Mouse (Mus musculus) myocyte (in vitro differentiated cells): ENCODE data around the gene Hspa1b. TPM values are rescaled to one million over a fixed set of nuclear protein-coding genes. Genes with fewer than 3 reads are reported as not detected.

Source experiments
- H3K27me3 ChIP-seq: one replicate; pipeline ENCODE4 v1.6.1; 2011; ENCODE audit not compliant: control insufficient read depth, insufficient read depth, insufficient read length
- H3K36me3 ChIP-seq: one replicate; pipeline ENCODE4 v1.6.1; 2011; ENCODE audit not compliant: control insufficient read depth, insufficient read depth
- H3K4me2 ChIP-seq: one replicate; pipeline ENCODE4 v1.6.1; 2011; ENCODE audit warnings: low read depth, control low read depth
- H3K4me3 ChIP-seq: one replicate; pipeline ENCODE4 v1.5.1; 2011; ENCODE audit warnings: mild to moderate bottlenecking, control low read depth, moderate library complexity
- H3K79me2 ChIP-seq: one replicate; pipeline ENCODE4 v1.6.1; 2011; ENCODE audit not compliant: control insufficient read depth, insufficient read depth
- H3ac ChIP-seq: one replicate; pipeline ENCODE4 v1.6.1; 2011; ENCODE audit not compliant: control insufficient read depth, insufficient read length
- CEBPB ChIP-seq: IDR thresholded peaks from 2 replicates; pipeline ENCODE4 v1.6.1; 2011; ENCODE audit warnings: mild to moderate bottlenecking, moderate library complexity; ENCODE audit not compliant: poor library complexity, insufficient read depth, severe bottlenecking
- E2F4 ChIP-seq: IDR thresholded peaks from one replicate; pipeline ENCODE4 v1.6.1; 2011; ENCODE audit warnings: mild to moderate bottlenecking, control low read depth, moderate library complexity; ENCODE audit not compliant: insufficient read depth
- MAX ChIP-seq: IDR thresholded peaks from one replicate; pipeline ENCODE4 v1.6.1; 2011; ENCODE audit warnings: low read depth, mild to moderate bottlenecking, control low read depth
- MYOD1 ChIP-seq, 3 experiments: IDR thresholded peaks; one replicate each; pipeline ENCODE4 v1.6.1; 2011; ENCODE audit warnings: control low read depth in 2 of 3, low read depth in 2 of 3, mild to moderate bottlenecking in 2 of 3, moderate library complexity in 1 of 3; ENCODE audit not compliant: insufficient read length in 2 of 3, control insufficient read depth in 1 of 3
- MYOG ChIP-seq, 3 experiments: IDR thresholded peaks; one replicate each; pipeline ENCODE4 v1.6.1; 2011; ENCODE audit warnings: control low read depth in 2 of 3, low read depth in 2 of 3, mild to moderate bottlenecking in 2 of 3; ENCODE audit not compliant: insufficient read length in 2 of 3, control insufficient read depth in 1 of 3, insufficient read depth in 1 of 3
- POLR2A ChIP-seq: IDR thresholded peaks from one replicate; pipeline ENCODE4 v1.6.1; 2011; ENCODE audit warnings: low read depth, mild to moderate bottlenecking, control low read depth, moderate library complexity; ENCODE audit not compliant: insufficient read length
- POLR2AphosphoS2 ChIP-seq: IDR thresholded peaks from one replicate; pipeline ENCODE4 v1.6.1; 2011; ENCODE audit warnings: low read depth, control low read depth; ENCODE audit not compliant: insufficient read length
- REST ChIP-seq: IDR thresholded peaks from one replicate; pipeline ENCODE4 v1.6.1; 2011; ENCODE audit warnings: mild to moderate bottlenecking, control low read depth, moderate library complexity; ENCODE audit not compliant: insufficient read depth, insufficient read length
- SRF ChIP-seq: IDR thresholded peaks from one replicate; pipeline ENCODE4 v1.6.1; 2011; ENCODE audit warnings: low read depth; ENCODE audit not compliant: control insufficient read depth, insufficient read length
- TCF12 ChIP-seq: IDR thresholded peaks from one replicate; pipeline ENCODE4 v1.6.1; 2011; ENCODE audit warnings: mild to moderate bottlenecking, control low read depth; ENCODE audit not compliant: poor library complexity, insufficient read depth, severe bottlenecking
- TCF3 ChIP-seq: IDR thresholded peaks from one replicate; pipeline ENCODE4 v1.6.1; 2011; ENCODE audit warnings: low read depth, control low read depth; ENCODE audit not compliant: insufficient read length
- USF1 ChIP-seq: IDR thresholded peaks from one replicate; pipeline ENCODE4 v1.6.1; 2011; ENCODE audit warnings: low read depth, mild to moderate bottlenecking, control low read depth, moderate library complexity
- polyA plus RNA-seq: library from polyadenylated mRNA; unstranded; fragments of >200 nt; fragmentation: generic; extraction: Trizol; gene quantifications from one replicate; pipeline ENCODE4 v1.2.1, GENCODE M21; 2012; ENCODE audit warnings: missing spikeins

The Hspa1b gene
- polyA plus RNA-seq, 1 experiment: 7.3 TPM

DNA sequence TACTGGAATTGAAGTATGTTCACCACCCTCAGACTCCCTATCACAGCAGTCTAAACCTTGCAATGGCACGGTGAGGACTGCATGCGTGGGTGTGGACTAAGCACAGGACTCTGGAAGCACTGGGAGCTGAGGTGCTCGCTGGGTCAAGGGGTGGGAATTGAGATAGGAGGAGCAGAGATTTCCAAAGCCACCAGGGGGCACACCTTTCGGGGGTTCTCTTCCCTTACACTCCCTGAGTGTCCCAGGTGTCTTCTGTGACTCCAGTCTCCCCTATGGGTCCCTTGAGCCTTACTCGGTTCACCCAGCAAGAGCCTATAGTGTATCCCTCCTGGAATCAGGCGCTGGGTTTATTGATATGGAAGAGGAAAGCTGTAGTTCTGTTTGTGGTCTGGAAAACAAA is 36.1 kb downstream of the Hspa1b start:
- H3K4me3 ChIP-seq: no peak overlapping the region
- no peaks in the 10 kb centered on the region for H3K36me3 ChIP-seq
- no peak overlapping the region for H3K4me2 ChIP-seq
- no peaks in the 10 kb centered on the region for H3K79me2 ChIP-seq
- no peak overlapping the region for H3ac ChIP-seq
- no peaks in the 10 kb centered on the region for H3K27me3 ChIP-seq
- TF ChIP-seq MYOG (IDR thresholded peaks at IDR 0.05; ENCODE audit: control insufficient read depth in 1 of 3, insufficient read depth in 1 of 3, insufficient read length in 2 of 3, low read depth in 2 of 3) (no peak), TCF3 (no peak), CEBPB (no peak), MAX (no peak), POLR2AphosphoS2 (no peak), TCF12 (no peak), E2F4 (no peak), MYOD1 (IDR thresholded peaks at IDR 0.05; ENCODE audit: control insufficient read depth in 1 of 3, insufficient read length in 2 of 3, low read depth in 2 of 3) (no peak), SRF (no peak), POLR2A (no peak), REST (no peak)

DNA sequence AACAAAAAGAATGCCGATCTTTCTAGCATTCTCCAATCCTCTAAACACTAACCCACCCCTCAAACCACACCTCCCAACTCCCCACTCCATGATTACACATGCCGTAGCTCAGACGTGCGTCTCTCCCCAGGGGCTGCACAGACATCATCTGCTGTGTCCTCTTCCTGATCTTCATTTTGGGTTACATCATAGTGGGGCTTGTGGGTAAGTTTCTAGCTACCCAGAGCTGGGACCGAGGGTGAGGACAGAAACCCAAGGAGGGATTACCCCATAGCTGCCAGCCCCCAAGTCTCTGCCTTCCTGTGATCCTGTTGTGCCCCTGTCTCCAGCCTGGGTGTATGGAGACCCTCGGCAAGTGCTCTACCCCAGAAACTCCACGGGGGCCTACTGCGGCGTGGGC is 41.9 kb downstream of the Hspa1b start:
- Histone ChIP-seq H3K36me3 (peaks cover 4% of the 10 kb centered on the region), H3K27me3 (no peaks in the 10 kb centered on the region), H3K79me2 (no peaks in the 10 kb centered on the region), H3K4me3 (no peak overlapping the region), H3ac (no peak overlapping the region), H3K4me2 (peak overlapping the region; percentile 25)
- no peak for TF ChIP-seq MAX

DNA sequence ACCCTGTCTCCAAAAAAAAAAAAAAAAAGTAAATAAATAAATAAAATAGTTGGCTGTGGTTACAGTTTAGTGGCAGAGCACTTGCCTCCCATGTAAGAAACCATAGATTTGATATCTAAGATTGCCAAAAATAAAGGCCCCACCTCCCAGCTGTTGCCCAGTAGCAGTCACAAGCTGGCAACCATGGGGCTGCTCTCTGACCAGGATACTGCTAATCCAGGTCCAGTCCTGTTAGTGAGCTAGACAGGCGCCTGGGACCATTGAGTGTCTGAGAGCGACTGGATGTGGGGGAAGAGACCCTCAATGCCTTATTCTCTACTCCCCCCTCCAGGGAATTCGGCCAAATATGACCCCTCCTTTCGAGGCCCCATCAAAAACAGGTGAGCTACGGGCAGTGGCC is 42.7 kb downstream of the Hspa1b start:
- Histone ChIP-seq H3ac (no peak overlapping the region), H3K4me3 (no peak overlapping the region), H3K27me3 (no peaks in the 10 kb centered on the region), H3K4me2 (peak overlapping the region; percentile 25), H3K79me2 (no peaks in the 10 kb centered on the region), H3K36me3 (peaks cover 11% of the 10 kb centered on the region)
- TF ChIP-seq MAX: no peak
- peak; percentile 45 to 80 (median 53) for TF ChIP-seq MYOG (IDR thresholded peaks at IDR 0.05; ENCODE audit: control insufficient read depth in 1 of 3, insufficient read depth in 1 of 3, insufficient read length in 2 of 3, low read depth in 2 of 3)
- TF ChIP-seq MYOD1 (IDR thresholded peaks at IDR 0.05; ENCODE audit: control insufficient read depth in 1 of 3, insufficient read length in 2 of 3, low read depth in 2 of 3): peak in 2 of 3 experiments; percentile 43 to 70

DNA sequence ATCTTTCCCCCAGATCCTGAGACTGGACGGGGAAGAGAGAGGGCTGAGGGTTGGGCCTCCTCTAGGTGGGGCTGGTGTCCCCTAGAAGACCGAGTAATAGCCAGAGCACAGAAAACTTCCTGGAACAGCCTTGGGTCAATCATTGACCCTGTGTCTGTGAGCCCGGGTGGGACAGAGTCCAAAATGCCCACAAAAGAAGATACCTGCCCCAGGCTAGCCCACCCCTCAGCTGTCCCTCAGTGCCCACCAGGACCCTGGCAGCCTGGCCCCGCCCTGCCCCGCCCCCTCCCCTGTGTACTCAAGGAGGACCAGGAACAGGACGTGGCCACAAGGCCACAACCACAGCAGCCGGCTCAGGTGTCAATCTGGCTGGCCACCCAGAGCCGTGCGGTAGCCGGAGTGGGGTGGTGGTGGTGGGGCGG is 43.6 kb downstream of the Hspa1b start:
- Histone ChIP-seq H3K27me3 (no peaks in the 10 kb centered on the region), H3ac (no peak overlapping the region), H3K4me2 (peak overlapping the region; percentile 50), H3K36me3 (peaks cover 11% of the 10 kb centered on the region), H3K4me3 (no peak overlapping the region), H3K79me2 (no peaks in the 10 kb centered on the region)
- TF ChIP-seq USF1 (no peak), CEBPB (no peak), POLR2AphosphoS2 (no peak), TCF3 (no peak), MAX (no peak), TCF12 (no peak), POLR2A (no peak), REST (no peak), E2F4 (no peak), SRF (no peak), MYOG (IDR thresholded peaks at IDR 0.05; ENCODE audit: control insufficient read depth in 1 of 3, insufficient read depth in 1 of 3, insufficient read length in 2 of 3, low read depth in 2 of 3) (peak in 2 of 3 experiments; percentile 36 to 72), MYOD1 (IDR thresholded peaks at IDR 0.05; ENCODE audit: control insufficient read depth in 1 of 3, insufficient read length in 2 of 3, low read depth in 2 of 3) (peak in 1 of 3 experiments; percentile 46)

DNA sequence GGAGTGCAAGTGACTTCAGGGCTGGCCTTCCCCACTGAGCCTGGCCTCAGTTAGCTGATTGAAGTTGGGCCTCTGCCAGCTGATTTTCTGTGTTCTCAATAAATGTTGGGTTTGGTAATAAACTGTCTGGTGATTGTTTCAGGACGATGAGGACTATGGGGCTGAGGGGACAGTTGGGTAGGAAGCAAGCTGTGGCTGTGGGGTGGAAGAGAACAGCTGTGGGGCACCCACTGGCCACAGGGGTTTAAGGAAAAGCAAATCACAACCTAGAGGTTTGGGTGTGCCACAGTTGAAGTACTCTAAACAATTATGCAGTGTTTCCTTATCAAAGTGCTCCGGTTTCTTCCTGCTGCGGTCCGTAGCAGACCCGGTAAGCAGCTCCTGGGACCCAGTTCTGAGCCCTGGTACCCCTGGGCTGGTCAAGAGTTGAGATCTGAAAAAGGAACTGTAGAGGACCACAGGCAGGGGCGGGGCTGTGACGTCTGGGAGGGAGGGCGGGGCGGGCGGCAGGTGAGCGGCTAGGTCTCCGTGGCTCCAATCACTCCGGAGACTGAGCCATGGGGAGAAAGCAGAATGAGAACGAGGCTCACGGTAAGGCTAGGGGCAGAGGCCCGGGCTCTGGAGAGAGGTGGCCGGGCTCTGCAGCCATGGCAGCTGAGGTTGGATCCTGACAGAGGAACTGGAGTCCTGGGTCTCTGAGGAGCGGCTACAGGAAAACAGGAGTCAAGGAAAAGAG is 44.9 kb downstream of the Hspa1b start, which contains the start of gene Slc44a4:
TSS of gene Slc44a4 (plus strand) at position 537 of the 736 bp plus-strand sequence.
- no peaks in the 10 kb centered on the region for H3K27me3 ChIP-seq
- H3ac ChIP-seq: no peak within 1 kb of the TSS
- no peaks in the 10 kb centered on the region for H3K79me2 ChIP-seq
- peak in 2 of 3 experiments; percentile 39 to 70 for TF ChIP-seq MYOG (IDR thresholded peaks at IDR 0.05; ENCODE audit: control insufficient read depth in 1 of 3, insufficient read depth in 1 of 3, insufficient read length in 2 of 3, low read depth in 2 of 3)
- TF ChIP-seq MYOD1 (IDR thresholded peaks at IDR 0.05; ENCODE audit: control insufficient read depth in 1 of 3, insufficient read length in 2 of 3, low read depth in 2 of 3): peak in 1 of 3 experiments; percentile 53
- TF ChIP-seq SRF: no peak
- peak within 1 kb of the TSS; percentile 50 for H3K4me2 ChIP-seq
- H3K36me3 ChIP-seq: peaks cover 14% of the 10 kb centered on the region
- H3K4me3 ChIP-seq: no peak within 1 kb of the TSS
